Mouse (Mus musculus) myocyte (in vitro differentiated cells): ENCODE measurements at regions not wholly inside any gene's neighbourhood (a gene's known extent, or its start where the extent isn't known, plus 50 kb on each side); places are given as distances from the start of the nearest gene placed in this dataset.

Source experiments
- E2F4 ChIP-seq: IDR thresholded peaks from one replicate; pipeline ENCODE4 v1.6.1; 2011; ENCODE audit warnings: mild to moderate bottlenecking, control low read depth, moderate library complexity; ENCODE audit not compliant: insufficient read depth
- MYOD1 ChIP-seq, 3 experiments: IDR thresholded peaks; one replicate each; pipeline ENCODE4 v1.6.1; 2011; ENCODE audit warnings: control low read depth in 2 of 3, low read depth in 2 of 3, mild to moderate bottlenecking in 2 of 3, moderate library complexity in 1 of 3; ENCODE audit not compliant: insufficient read length in 2 of 3, control insufficient read depth in 1 of 3
- POLR2AphosphoS2 ChIP-seq: IDR thresholded peaks from one replicate; pipeline ENCODE4 v1.6.1; 2011; ENCODE audit warnings: low read depth, control low read depth; ENCODE audit not compliant: insufficient read length
- TCF12 ChIP-seq: IDR thresholded peaks from one replicate; pipeline ENCODE4 v1.6.1; 2011; ENCODE audit warnings: mild to moderate bottlenecking, control low read depth; ENCODE audit not compliant: poor library complexity, insufficient read depth, severe bottlenecking
- USF1 ChIP-seq: IDR thresholded peaks from one replicate; pipeline ENCODE4 v1.6.1; 2011; ENCODE audit warnings: low read depth, mild to moderate bottlenecking, control low read depth, moderate library complexity

DNA sequence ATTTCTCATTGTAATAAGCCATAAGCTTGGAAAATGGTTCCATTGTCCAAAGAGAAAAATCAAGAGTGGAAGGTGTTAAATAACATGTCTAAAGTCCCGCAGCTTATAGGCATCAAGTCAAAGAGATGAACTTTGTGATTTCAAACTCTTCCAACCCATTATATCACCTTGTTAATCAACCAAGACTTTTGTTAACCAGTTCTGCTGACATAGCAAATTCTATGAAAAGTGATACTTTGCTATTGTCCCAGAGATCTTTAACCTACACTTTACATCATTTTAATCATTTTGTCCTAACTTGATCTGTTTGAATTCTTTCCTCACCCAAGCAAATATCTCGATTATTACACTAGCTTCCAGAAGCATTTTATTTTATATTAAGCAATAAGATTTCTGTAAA is 1045.2 kb upstream of the Tenm2 start:
- TF ChIP-seq POLR2AphosphoS2: no peak
- TF ChIP-seq E2F4: no peak
- TF ChIP-seq TCF12: no peak
- no peak for TF ChIP-seq MYOD1 (IDR thresholded peaks at IDR 0.05; ENCODE audit: control insufficient read depth in 1 of 3, insufficient read length in 2 of 3, low read depth in 2 of 3)
- no peak for TF ChIP-seq USF1
